9 mouse cellular contexts compared by ENCODE assay signal in the genomic region with DNA sequence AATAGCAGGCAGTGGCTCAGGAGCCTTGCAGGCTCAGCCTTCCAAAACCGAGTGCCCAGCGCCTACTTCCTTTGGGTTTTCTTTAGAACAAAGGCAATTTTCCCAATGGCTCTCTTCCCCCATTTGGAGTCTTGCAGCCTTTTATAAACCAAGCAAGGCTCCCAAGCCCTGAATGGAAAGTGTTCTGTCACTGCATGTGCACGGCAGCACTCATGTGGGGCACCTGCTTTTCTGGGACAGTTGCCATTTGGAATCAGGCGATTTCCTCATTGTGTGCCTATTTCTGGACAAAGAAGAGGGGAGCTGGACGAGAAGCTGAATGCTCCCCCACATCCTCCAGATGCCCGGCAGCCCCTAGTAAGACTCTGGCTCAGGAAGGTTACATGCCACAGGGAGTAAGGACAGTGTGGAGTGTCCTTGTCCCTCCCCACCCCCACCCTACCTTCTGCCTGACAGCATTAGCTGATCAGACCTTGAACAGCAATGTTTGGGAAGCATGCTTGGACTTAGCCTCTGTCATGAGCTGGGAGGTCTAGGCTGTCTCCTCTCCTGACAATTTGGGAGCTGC. TPM values are rescaled to one million over a fixed set of nuclear protein-coding genes. Genes with fewer than 3 reads are reported as not detected.
DNase-seq lines count a peak whose midpoint lies in the region; ATAC-seq lines count a peak whose summit lies in the region.
"Had no signal": no experiment of that assay in that cellular context is flagged by ENCODE, and none has a peak within 500 bp of the region (broad histone marks: within the 10 kb centered on the region; RNA-seq: fewer than 3 reads in every experiment).

No protein-coding gene starts in this region.

- H3K4me3 ChIP-seq in forebrain, embryonic 15.5 days = no peak overlapping the region
- no peak overlapping the region for H3K4me3 ChIP-seq in hindbrain, embryonic 16.5 days (ENCODE audit: low read length)
- no peak overlapping the region for H3K4me3 ChIP-seq in lung, embryonic 16.5 days (ENCODE audit: low read length)
- H3K4me3 ChIP-seq: neural tube, embryonic 12.5 days had no signal

- peak overlapping the region; percentile 63 for H3K27ac ChIP-seq in forebrain, embryonic 15.5 days (replicated peaks)
- H3K27ac ChIP-seq in hindbrain, embryonic 16.5 days (ENCODE audit: low read depth, low read length) = no peak overlapping the region
- peak overlapping the region; percentile 71 for H3K27ac ChIP-seq in lung, embryonic 16.5 days (ENCODE audit: low read length)
- H3K27ac ChIP-seq: neural tube, embryonic 12.5 days had no signal

- 12% methylated on average over 6 of the region's 6 CpGs for WGBS in forebrain, embryonic 15.5 days
- WGBS in hindbrain, embryonic 16.5 days = 40% methylated on average over 6 of the region's 6 CpGs
- 48% methylated on average over 6 of the region's 6 CpGs for WGBS in lung, embryonic 16.5 days

- DNase-seq in ovary, postnatal 14 days (ENCODE audit: low spot score) = peak; percentile 22
- DNase-seq in ovary, adult 18-20 months (ENCODE audit: low spot score) = no peak
- no peak for DNase-seq in thymus, postnatal 14 days
- DNase-seq in testis, postnatal 14 days (ENCODE audit: low spot score) = no peak
- DNase-seq in urinary bladder, adult 18-20 months (ENCODE audit: low spot score in 2 of 2) = no peak

- no peak overlapping the region for H3K9ac ChIP-seq in forebrain, embryonic 15.5 days (replicated peaks)
- no peak overlapping the region for H3K9ac ChIP-seq in hindbrain, embryonic 16.5 days (ENCODE audit: low read depth, low read length)
- H3K9ac ChIP-seq in lung, embryonic 16.5 days (ENCODE audit: low read length) = no peak overlapping the region
- H3K9ac ChIP-seq: neural tube, embryonic 12.5 days had no signal

- peaks cover 16% of the 10 kb centered on the region for H3K4me1 ChIP-seq in forebrain, embryonic 15.5 days
- peaks cover 2% of the 10 kb centered on the region; the same call in 1 of the 2 replicates for H3K4me1 ChIP-seq in hindbrain, embryonic 16.5 days (ENCODE audit: control insufficient read depth, insufficient read depth, low read depth, low read length)
- H3K4me1 ChIP-seq in lung, embryonic 16.5 days (replicated peaks; ENCODE audit: control insufficient read depth, insufficient read depth, low read length) = peaks cover 12% of the 10 kb centered on the region; the same call in 1 of the 2 replicates
- H3K4me1 ChIP-seq: neural tube, embryonic 12.5 days had no signal

- H3K36me3 ChIP-seq in forebrain, embryonic 15.5 days = no peaks in the 10 kb centered on the region
- H3K36me3 ChIP-seq in hindbrain, embryonic 16.5 days (ENCODE audit: control insufficient read depth, insufficient read depth, low read length) = no peaks in the 10 kb centered on the region
- no peaks in the 10 kb centered on the region for H3K36me3 ChIP-seq in lung, embryonic 16.5 days (ENCODE audit: control insufficient read depth, insufficient read depth, low read length)
- H3K36me3 ChIP-seq: neural tube, embryonic 12.5 days had no signal

- H3K4me2 ChIP-seq in forebrain, embryonic 15.5 days (replicated peaks) = no peak overlapping the region
- no peak overlapping the region for H3K4me2 ChIP-seq in hindbrain, embryonic 16.5 days (ENCODE audit: low read length)
- no peak overlapping the region for H3K4me2 ChIP-seq in lung, embryonic 16.5 days (ENCODE audit: low read depth, low read length)
- H3K4me2 ChIP-seq: neural tube, embryonic 12.5 days had no signal

- ATAC-seq in forebrain, embryonic 15.5 days (replicated peaks) = peak; percentile 91
- peak; percentile 54 for ATAC-seq in hindbrain, embryonic 16.5 days
- peak; percentile 65 for ATAC-seq in lung, embryonic 16.5 days (ENCODE audit: low read depth)

- H3K27me3 ChIP-seq in forebrain, embryonic 15.5 days = no peaks in the 10 kb centered on the region
- no peaks in the 10 kb centered on the region for H3K27me3 ChIP-seq in hindbrain, embryonic 16.5 days (replicated peaks; ENCODE audit: control insufficient read depth, insufficient read depth, low read length)
- H3K27me3 ChIP-seq in lung, embryonic 16.5 days (ENCODE audit: control insufficient read depth, insufficient read depth, low read depth, low read length) = no peaks in the 10 kb centered on the region
- H3K27me3 ChIP-seq: neural tube, embryonic 12.5 days had no signal

- H3K9me3 ChIP-seq in forebrain, embryonic 15.5 days = no peaks in the 10 kb centered on the region
- no peaks in the 10 kb centered on the region for H3K9me3 ChIP-seq in hindbrain, embryonic 16.5 days (ENCODE audit: control insufficient read depth, low read length)
- no peaks in the 10 kb centered on the region for H3K9me3 ChIP-seq in lung, embryonic 16.5 days (ENCODE audit: control insufficient read depth, low read length)
- H3K9me3 ChIP-seq: neural tube, embryonic 12.5 days had no signal

RNA-seq across cellular contexts. Expression of a gene that starts 43.6 kb away (rescaled TPM):
- 38.1 and 42.4 TPM in 2 replicates for polyA plus RNA-seq in forebrain, embryonic 15.5 days (2015; fragmentation: Nextera tagmentation; extraction: Ambion mirVana)
- 37.7 and 41.2 TPM in 2 replicates for polyA plus RNA-seq in hindbrain, embryonic 16.5 days (2015; fragmentation: Nextera tagmentation; extraction: Ambion mirVana)
- 15.2 and 17.0 TPM in 2 replicates for polyA plus RNA-seq in lung, embryonic 16.5 days (2015; fragmentation: Nextera tagmentation; extraction: Ambion mirVana)
